Mouse (Mus musculus): ENCODE data around the gene Rcan3. TPM values are rescaled to one million over a fixed set of nuclear protein-coding genes. Genes with fewer than 3 reads are reported as not detected.

The Rcan3 gene
- polyA plus RNA-seq, 2 experiments, result 2.2 to 2.8 TPM

DNA sequence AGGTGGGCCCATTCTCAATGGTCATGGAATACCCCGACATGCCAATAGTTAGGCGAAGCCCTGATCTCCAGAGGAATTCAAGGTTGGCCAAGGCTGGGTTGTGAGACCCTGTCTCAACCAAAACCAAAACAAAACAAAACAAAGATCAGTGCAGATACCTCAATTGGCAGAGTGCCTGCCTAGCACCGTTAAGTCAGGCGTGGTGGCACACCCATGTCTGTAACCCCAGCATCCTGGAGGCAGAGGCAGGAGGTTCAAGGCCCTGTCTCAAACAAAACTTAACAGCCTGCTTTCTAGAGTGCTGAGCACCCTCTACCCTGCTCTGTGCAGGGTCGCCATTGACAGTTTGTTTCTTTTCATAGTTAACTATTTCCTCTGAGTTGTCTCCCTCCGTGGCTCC, 42.6 kb downstream of the Rcan3 start:
- H3K27ac ChIP-seq, result no peak overlapping the region
- no peak overlapping the region for H3K4me3 ChIP-seq (ENCODE audit: insufficient read depth in 1 of 2, low read depth in 2 of 2, low read length in 2 of 2)
- H3K36me3 ChIP-seq (replicated peaks; ENCODE audit: control insufficient read depth, insufficient read depth, low read depth), result no peaks in the 10 kb centered on the region
- H3K9ac ChIP-seq (replicated peaks), result no peak overlapping the region
- H3K27me3 ChIP-seq (ENCODE audit: control insufficient read depth, insufficient read depth, low read length), result no peaks in the 10 kb centered on the region
- H3K4me2 ChIP-seq (ENCODE audit: low read depth), result no peak overlapping the region
- ATAC-seq (ENCODE audit: insufficient read depth) (no peak), DNase-seq (ENCODE audit: low read depth in 3 of 3, low spot score in 3 of 3) (no peak)
- H3K4me1 ChIP-seq (replicated peaks; ENCODE audit: control insufficient read depth in 2 of 2, insufficient read depth in 2 of 2, low read length in 1 of 2), result no peaks in the 10 kb centered on the region
- H3K9me3 ChIP-seq (ENCODE audit: control insufficient read depth, low read length), result no peaks in the 10 kb centered on the region
- TF ChIP-seq EP300 (IDR thresholded peaks at IDR 0.05; ENCODE audit: low read depth) (no peak), CTCF (IDR thresholded peaks at IDR 0.05; ENCODE audit: low read depth) (no peak)
- 39% methylated on average over 6 of the region's 6 CpGs for WGBS (ENCODE audit: insufficient replicate concordance)

DNA sequence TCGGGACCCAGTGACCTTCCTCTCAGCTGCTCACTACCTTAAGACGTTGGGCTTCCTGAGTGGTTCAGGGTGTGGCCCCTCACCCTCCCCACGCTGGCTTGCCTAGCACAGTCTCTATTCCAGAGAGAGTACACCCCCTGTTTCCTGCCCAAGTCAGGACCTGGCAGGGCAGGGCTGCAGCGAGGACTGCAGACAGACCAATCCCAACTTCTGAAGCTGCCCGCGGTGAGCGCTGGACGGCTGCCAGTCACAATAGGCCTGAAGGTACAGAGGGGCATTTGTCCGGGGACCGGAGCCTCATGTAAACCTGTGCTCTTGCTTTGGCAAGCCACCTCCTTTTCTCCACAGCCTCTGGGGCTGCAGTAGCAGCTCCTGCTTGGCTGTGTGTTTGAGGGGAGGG, 48.0 kb downstream of the Rcan3 start:
- no peak for TF ChIP-seq CTCF (IDR thresholded peaks at IDR 0.05; ENCODE audit: low read depth)
- TF ChIP-seq EP300 (IDR thresholded peaks at IDR 0.05; ENCODE audit: low read depth), result no peak
- no peak overlapping the region for H3K27ac ChIP-seq
- H3K4me1 ChIP-seq (replicated peaks; ENCODE audit: control insufficient read depth in 2 of 2, insufficient read depth in 2 of 2, low read length in 1 of 2), result no peaks in the 10 kb centered on the region
- H3K36me3 ChIP-seq (replicated peaks; ENCODE audit: control insufficient read depth, insufficient read depth, low read depth), result no peaks in the 10 kb centered on the region
- 49% methylated on average over 10 of the region's 10 CpGs for WGBS (ENCODE audit: insufficient replicate concordance)
- H3K9ac ChIP-seq (replicated peaks), result no peak overlapping the region
- no peaks in the 10 kb centered on the region for H3K27me3 ChIP-seq (ENCODE audit: control insufficient read depth, insufficient read depth, low read length)
- no peak for DNase-seq (ENCODE audit: low read depth in 3 of 3, low spot score in 3 of 3)
- H3K4me3 ChIP-seq (ENCODE audit: insufficient read depth in 1 of 2, low read depth in 2 of 2, low read length in 2 of 2), result no peak overlapping the region
- ATAC-seq (ENCODE audit: insufficient read depth), result no peak
- no peak overlapping the region for H3K4me2 ChIP-seq (ENCODE audit: low read depth)
- H3K9me3 ChIP-seq (ENCODE audit: control insufficient read depth, low read length), result no peaks in the 10 kb centered on the region

DNA sequence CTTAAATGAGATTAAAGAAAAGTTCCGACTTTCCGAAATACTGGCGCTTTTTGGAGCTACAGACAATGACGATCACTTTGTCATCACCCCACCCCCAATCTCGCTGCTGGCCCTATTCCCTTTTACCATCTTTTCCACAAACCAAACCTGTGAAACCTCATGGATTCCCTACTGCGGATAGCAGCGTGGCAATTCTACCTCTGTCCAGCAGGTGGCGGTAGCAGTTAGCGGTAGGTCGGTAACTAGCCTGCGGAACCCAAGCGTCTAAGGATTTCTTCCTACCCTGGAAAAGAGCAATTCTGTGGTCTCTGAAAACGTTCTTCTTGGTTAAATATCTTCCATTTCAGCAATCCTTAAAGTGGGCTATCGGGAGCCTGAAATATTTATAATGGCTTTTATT, 51.3 kb downstream of the Rcan3 start:
- Histone ChIP-seq H3K4me1 (replicated peaks; ENCODE audit: control insufficient read depth in 2 of 2, insufficient read depth in 2 of 2, low read length in 1 of 2) (no peaks in the 10 kb centered on the region), H3K9me3 (ENCODE audit: control insufficient read depth, low read length) (no peaks in the 10 kb centered on the region), H3K9ac (replicated peaks) (no peak overlapping the region), H3K27ac (no peak overlapping the region), H3K4me2 (ENCODE audit: low read depth) (no peak overlapping the region), H3K36me3 (replicated peaks; ENCODE audit: control insufficient read depth, insufficient read depth, low read depth) (no peaks in the 10 kb centered on the region), H3K27me3 (ENCODE audit: control insufficient read depth, insufficient read depth, low read length) (no peaks in the 10 kb centered on the region), H3K4me3 (ENCODE audit: insufficient read depth in 1 of 2, low read depth in 2 of 2, low read length in 2 of 2) (no peak overlapping the region)
- 2% methylated on average over 14 of the region's 14 CpGs for WGBS (ENCODE audit: insufficient replicate concordance)
- TF ChIP-seq CTCF (IDR thresholded peaks at IDR 0.05; ENCODE audit: low read depth) (peak; percentile 99), EP300 (IDR thresholded peaks at IDR 0.05; ENCODE audit: low read depth) (no peak)
- DNase-seq (ENCODE audit: low read depth in 3 of 3, low spot score in 3 of 3) (peak; percentile 54 to 63 (median 54)), ATAC-seq (ENCODE audit: insufficient read depth) (no peak)

- Histone ChIP-seq H3K27ac (no peak overlapping the region), H3K4me3 (ENCODE audit: insufficient read depth in 1 of 2, low read depth in 2 of 2, low read length in 2 of 2) (no peak overlapping the region), H3K4me2 (ENCODE audit: low read depth) (no peak overlapping the region), H3K9me3 (ENCODE audit: control insufficient read depth, low read length) (no peaks in the 10 kb centered on the region), H3K4me1 (replicated peaks; ENCODE audit: control insufficient read depth in 2 of 2, insufficient read depth in 2 of 2, low read length in 1 of 2) (no peaks in the 10 kb centered on the region), H3K36me3 (replicated peaks; ENCODE audit: control insufficient read depth, insufficient read depth, low read depth) (no peaks in the 10 kb centered on the region), H3K9ac (replicated peaks) (no peak overlapping the region), H3K27me3 (ENCODE audit: control insufficient read depth, insufficient read depth, low read length) (no peaks in the 10 kb centered on the region)
- TF ChIP-seq CTCF (IDR thresholded peaks at IDR 0.05; ENCODE audit: low read depth) (no peak), EP300 (IDR thresholded peaks at IDR 0.05; ENCODE audit: low read depth) (no peak)
- no peak for DNase-seq (ENCODE audit: low read depth in 3 of 3, low spot score in 3 of 3)
- no peak for ATAC-seq (ENCODE audit: insufficient read depth)
- WGBS (ENCODE audit: insufficient replicate concordance), result 47% methylated on average over 8 of the region's 8 CpGs
Observed at GRCm38 (mm10) chr4:135381355-135381754, 52.3 kb downstream of the Rcan3 start.

DNA sequence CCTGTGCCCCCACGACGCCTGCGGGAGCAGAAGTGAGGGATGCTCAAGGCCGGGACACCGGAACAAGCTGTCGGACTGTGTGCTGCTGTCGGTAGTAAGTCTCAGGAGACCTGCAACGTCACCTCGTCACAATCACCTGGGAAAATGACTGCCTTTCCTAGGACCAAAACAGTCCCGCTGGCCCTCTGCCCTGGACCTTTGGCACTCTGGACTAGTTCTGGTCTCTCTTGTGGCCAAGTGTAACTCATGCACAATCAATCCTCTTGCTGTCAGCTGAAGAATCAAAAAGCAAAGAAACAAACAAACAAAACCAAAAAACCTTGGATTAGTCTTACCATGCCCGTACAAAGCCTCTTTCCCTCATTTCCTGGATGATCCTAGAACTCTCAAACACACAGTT, 56.4 kb downstream of the Rcan3 start:
- no peak for TF ChIP-seq CTCF (IDR thresholded peaks at IDR 0.05; ENCODE audit: low read depth)
- no peak for TF ChIP-seq EP300 (IDR thresholded peaks at IDR 0.05; ENCODE audit: low read depth)
- Histone ChIP-seq H3K9ac (replicated peaks) (no peak overlapping the region), H3K4me3 (ENCODE audit: insufficient read depth in 1 of 2, low read depth in 2 of 2, low read length in 2 of 2) (no peak overlapping the region), H3K27me3 (ENCODE audit: control insufficient read depth, insufficient read depth, low read length) (no peaks in the 10 kb centered on the region), H3K36me3 (replicated peaks; ENCODE audit: control insufficient read depth, insufficient read depth, low read depth) (no peaks in the 10 kb centered on the region), H3K4me2 (ENCODE audit: low read depth) (no peak overlapping the region), H3K9me3 (ENCODE audit: control insufficient read depth, low read length) (peaks cover 2% of the 10 kb centered on the region; the same call in 1 of the 2 replicates), H3K27ac (no peak overlapping the region), H3K4me1 (replicated peaks; ENCODE audit: control insufficient read depth in 2 of 2, insufficient read depth in 2 of 2, low read length in 1 of 2) (no peaks in the 10 kb centered on the region)
- DNase-seq (ENCODE audit: low read depth in 3 of 3, low spot score in 3 of 3), result no peak
- no peak for ATAC-seq (ENCODE audit: insufficient read depth)
- 75% methylated on average over 11 of the region's 11 CpGs for whole genome bisulfite sequencing (ENCODE audit: insufficient replicate concordance)
